Mouse (Mus musculus) layer of hippocampus, postnatal 10 days (tissue): ENCODE measurements around the gene Gm21704. TPM values are rescaled to one million over a fixed set of nuclear protein-coding genes. Genes with fewer than 3 reads are reported as not detected.
"Not testable (repeated sequence)": the region's sequence is repeated elsewhere in the genome, so short reads cannot be mapped to it uniquely, and the experiment has no call there.

Source experiments
- DNase-seq, 2 experiments: peaks; one replicate each; pipeline ENCODE4 v3.0.0; 2021; ENCODE audit warnings: low spot score in 2 of 2
- long read RNA-seq: library from polyadenylated mRNA; stranded (forward); transcript quantifications from one replicate; pipeline ENCODE4 v2.0.0, GENCODE M21; 2023
- total RNA-seq, 2 experiments: library from RNA; stranded (reverse); gene quantifications; 2 replicates each; pipeline ENCODE4 v1.2.3; 2021

Gm21704 gene
- not detected for total RNA-seq
- long read RNA-seq, result 0 reads

DNA sequence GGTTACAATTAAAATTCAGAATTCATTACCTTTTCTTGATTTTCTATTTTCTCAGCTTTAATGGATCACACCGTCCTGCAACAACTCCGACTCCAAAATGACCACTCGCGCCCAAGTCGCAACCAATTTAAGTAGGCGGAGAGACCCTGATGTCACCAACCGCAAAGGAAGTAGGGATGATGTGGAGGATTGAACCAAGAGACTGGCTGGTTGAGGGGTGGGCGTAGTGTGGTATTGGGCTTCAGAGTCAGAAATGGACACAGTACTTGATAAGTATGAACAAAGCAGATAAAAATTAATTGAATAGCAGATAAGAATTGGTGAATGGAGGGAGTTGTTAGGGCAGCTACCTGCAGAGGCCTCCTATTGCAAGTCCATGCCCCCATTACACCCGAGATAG lies at the start of gene Gm21704, which contains the start of gene Gm21708:
Gene Gm21704 (minus strand): TSS at position 101 of the 400 bp plus-strand sequence.
Gene Gm21708 (minus strand): TSS at position 101 of the 400 bp plus-strand sequence.
- not testable (repeated sequence) for DNase-seq

DNA sequence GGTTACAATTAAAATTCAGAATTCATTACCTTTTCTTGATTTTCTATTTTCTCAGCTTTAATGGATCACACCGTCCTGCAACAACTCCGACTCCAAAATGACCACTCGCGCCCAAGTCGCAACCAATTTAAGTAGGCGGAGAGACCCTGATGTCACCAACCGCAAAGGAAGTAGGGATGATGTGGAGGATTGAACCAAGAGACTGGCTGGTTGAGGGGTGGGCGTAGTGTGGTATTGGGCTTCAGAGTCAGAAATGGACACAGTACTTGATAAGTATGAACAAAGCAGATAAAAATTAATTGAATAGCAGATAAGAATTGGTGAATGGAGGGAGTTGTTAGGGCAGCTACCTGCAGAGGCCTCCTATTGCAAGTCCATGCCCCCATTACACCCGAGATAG lies 64.7 kb downstream of the Gm21704 start, which contains the start of gene Gm21693:
Gene Gm21693 (minus strand): TSS at position 101 of the 400 bp plus-strand sequence.
- DNase-seq, result not testable (repeated sequence)

DNA sequence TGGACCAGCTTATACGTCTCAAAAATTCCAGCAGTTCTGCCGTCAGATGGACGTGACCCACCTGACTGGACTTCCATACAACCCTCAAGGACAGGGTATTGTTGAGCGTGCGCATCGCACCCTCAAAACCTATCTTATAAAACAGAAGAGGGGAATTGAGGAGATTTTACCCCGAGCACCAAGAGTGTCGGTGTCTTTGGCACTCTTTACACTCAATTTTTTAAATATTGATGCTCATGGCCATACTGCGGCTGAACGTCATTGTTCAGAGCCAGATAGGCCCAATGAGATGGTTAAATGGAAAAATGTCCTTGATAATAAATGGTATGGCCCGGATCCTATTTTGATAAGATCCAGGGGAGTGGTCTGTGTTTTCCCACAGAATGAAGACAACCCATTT lies 69.3 kb downstream of the Gm21704 start:
- DNase-seq, result not testable (repeated sequence)

Other genes with a start within 250 kb of the Gm21704 start
- not detected for gene Gm21677, start 103.7 kb downstream of the Gm21704 start, total RNA-seq
- gene Gm21693, start 64.8 kb downstream of the Gm21704 start, total RNA-seq, result not detected
- gene Gm21708, start within 50 bp of the Gm21704 start, total RNA-seq, result not detected